Mouse (Mus musculus) cortical plate, adult 2 months (tissue): ENCODE measurements around the gene Rai1. TPM values are rescaled to one million over a fixed set of nuclear protein-coding genes. Genes with fewer than 3 reads are reported as not detected.

Source experiments
- H3K27ac ChIP-seq: fragments of 200-500 bp; 2 replicates; pipeline ENCODE4 v1.5.1; 2012; ENCODE audit warnings: low read length, control low read depth, inconsistent platforms; ENCODE audit not compliant: insufficient read depth
- H3K4me1 ChIP-seq: fragments of 200-500 bp; 2 replicates; pipeline ENCODE4 v1.6.1; 2011; ENCODE audit warnings: low read length; ENCODE audit not compliant: control insufficient read depth, insufficient read depth
- H3K4me3 ChIP-seq: fragments of 200-500 bp; 2 replicates; pipeline ENCODE4 v1.5.1; 2011; ENCODE audit warnings: mild to moderate bottlenecking, low read length, control low read depth; ENCODE audit not compliant: insufficient read depth
- CTCF ChIP-seq: fragments of 200-500 bp; IDR thresholded peaks from 2 replicates; pipeline ENCODE4 v1.5.1; 2011; ENCODE audit warnings: mild to moderate bottlenecking, control low read depth, low read length; ENCODE audit not compliant: insufficient read depth; ENCODE audit errors: extremely low read depth
- POLR2A ChIP-seq: fragments of 200-500 bp; IDR thresholded peaks from 2 replicates; pipeline ENCODE4 v1.6.1; 2011; ENCODE audit warnings: mild to moderate bottlenecking, low read length, control low read depth; ENCODE audit not compliant: insufficient read depth; ENCODE audit errors: extremely low read depth
- polyA plus RNA-seq: library from polyadenylated mRNA; depleted of rRNA; stranded (reverse); fragments of >200 nt; gene quantifications from 2 replicates; pipeline ENCODE4 v1.2.3, GENCODE M21; 2012; rRNA removed

The Rai1 gene
- polyA plus RNA-seq, 1 experiment: 41.8 TPM

GRCm38 (mm10) chr11:60233235-60233634 is 128.4 kb downstream of the Rai1 start:
- TF ChIP-seq POLR2A: no peak
- TF ChIP-seq CTCF: no peak
- Histone ChIP-seq H3K27ac (no peak overlapping the region), H3K4me1 (peaks cover 4% of the 10 kb centered on the region; the same call in 1 of the 2 replicates), H3K4me3 (no peak overlapping the region)

GRCm38 (mm10) chr11:60235351-60235750 is 130.5 kb downstream of the Rai1 start:
- Histone ChIP-seq H3K4me1 (peaks cover 4% of the 10 kb centered on the region; the same call in 1 of the 2 replicates), H3K27ac (no peak overlapping the region), H3K4me3 (no peak overlapping the region)
- TF ChIP-seq POLR2A: no peak
- no peak for TF ChIP-seq CTCF

GRCm38 (mm10) chr11:60240509-60240908 is 135.7 kb downstream of the Rai1 start:
- TF ChIP-seq POLR2A (no peak), CTCF (no peak)
- Histone ChIP-seq H3K27ac (no peak overlapping the region), H3K4me1 (no peaks in the 10 kb centered on the region), H3K4me3 (no peak overlapping the region)

GRCm38 (mm10) chr11:60244503-60245143 is 139.8 kb downstream of the Rai1 start:
- peaks cover 4% of the 10 kb centered on the region for H3K4me1 ChIP-seq
- no peak for TF ChIP-seq POLR2A

GRCm38 (mm10) chr11:60246077-60246476 is 141.3 kb downstream of the Rai1 start:
- Histone ChIP-seq H3K4me3 (no peak overlapping the region), H3K27ac (no peak overlapping the region), H3K4me1 (peaks cover 4% of the 10 kb centered on the region)
- no peak for TF ChIP-seq POLR2A
- TF ChIP-seq CTCF: no peak

More at GRCm38 (mm10) chr11:60244503-60245143, 139.8 kb downstream of the Rai1 start:
- Histone ChIP-seq H3K27ac (no peak overlapping the region), H3K4me3 (no peak overlapping the region)

GRCm38 (mm10) chr11:60247753-60248550 is 143.1 kb downstream of the Rai1 start:
- Histone ChIP-seq H3K27ac (no peak overlapping the region), H3K4me3 (no peak overlapping the region), H3K4me1 (peaks cover 7% of the 10 kb centered on the region)
- TF ChIP-seq CTCF: no peak
- no peak for TF ChIP-seq POLR2A

Other genes with a start within 250 kb of the Rai1 start
- gene Med9, start 156.8 kb upstream of the Rai1 start, polyA plus RNA-seq: 42.7 and 44.2 TPM in 2 replicates
- gene Rasd1, start 140.1 kb upstream of the Rai1 start, polyA plus RNA-seq: 3.7 and 7.9 TPM in 2 replicates
- gene Pemt, start 58.5 kb upstream of the Rai1 start, polyA plus RNA-seq: 7.1 TPM in 2 replicates
- gene Srebf1, start 117.6 kb downstream of the Rai1 start, polyA plus RNA-seq: 51.2 and 56.7 TPM in 2 replicates
- gene Tom1l2, start 247.9 kb downstream of the Rai1 start, polyA plus RNA-seq: 204 and 213 TPM in 2 replicates
- 14.2 and 17.3 TPM in 2 replicates for gene Drc3, start 248.3 kb downstream of the Rai1 start, polyA plus RNA-seq